Mouse (Mus musculus) heart, embryonic 16.5 days (tissue): Measurements from ENCODE around the gene Mdga1. TPM values are rescaled to one million over a fixed set of nuclear protein-coding genes. Genes with fewer than 3 reads are reported as not detected.

ENCODE experiments used
- ATAC-seq: fragments of 200-750 bp; cut with Nextera tagmentation; replicated peaks from 2 replicates; pipeline ENCODE4 v1.8.0; 2017; ENCODE audit warnings: moderate number of reproducible peaks; ENCODE audit not compliant: insufficient read depth, low FRiP score; ENCODE audit errors: extremely low read depth
- H3K27ac ChIP-seq: fragments of 300-500 bp; sonication (generic); 2 replicates; pipeline ENCODE4 v1.5.1; 2014; ENCODE audit warnings: mild to moderate bottlenecking, low read length, control low read depth, moderate library complexity
- H3K27me3 ChIP-seq: fragments of 300-500 bp; sonication (generic); 2 replicates; pipeline ENCODE4 v1.6.1; 2014; ENCODE audit warnings: low read length, mixed read lengths; ENCODE audit not compliant: control insufficient read depth, insufficient read depth
- H3K36me3 ChIP-seq: fragments of 300-500 bp; sonication (generic); 2 replicates; pipeline ENCODE4 v1.6.1; 2014; ENCODE audit not compliant: control insufficient read depth, insufficient read depth
- H3K4me1 ChIP-seq: fragments of 300-500 bp; sonication (generic); 2 replicates; pipeline ENCODE4 v1.6.1; 2014; ENCODE audit warnings: low read length, mixed read lengths; ENCODE audit not compliant: control insufficient read depth, insufficient read depth
- H3K4me2 ChIP-seq: fragments of 300-500 bp; sonication (generic); 2 replicates; pipeline ENCODE4 v1.6.1; 2014; ENCODE audit warnings: low read depth, mild to moderate bottlenecking, control low read depth, low read length
- H3K4me3 ChIP-seq: fragments of 300-500 bp; sonication (generic); 2 replicates; pipeline ENCODE4 v1.5.1; 2014; ENCODE audit warnings: mild to moderate bottlenecking, control low read depth, low read length
- H3K9ac ChIP-seq: fragments of 300-500 bp; sonication (generic); 2 replicates; pipeline ENCODE4 v1.6.1; 2014; ENCODE audit warnings: low read length, control low read depth
- H3K9me3 ChIP-seq: fragments of 300-500 bp; sonication (generic); replicated peaks from 2 replicates; pipeline ENCODE4 v1.6.1; 2016; ENCODE audit warnings: low read length; ENCODE audit not compliant: control insufficient read depth
- WGBS: fragments of 180-500 bp; shearing (Covaris S2); extraction: QIAGEN DNeasy Blood & Tissue Kit; methylation state at CpG from one replicate; pipeline ENCODE4 v1.1.7; 2014; 5-methylcytosine and 5-hydroxymethylcytosine counted together
- polyA plus RNA-seq: library from polyadenylated mRNA; unstranded; fragments of >200 nt; fragmentation: Nextera tagmentation; extraction: Ambion mirVana; gene quantifications from 2 replicates; pipeline ENCODE4 v1.2.1, GENCODE M21; 2015

Gene Mdga1
- polyA plus RNA-seq, 1 experiment from 2014 or later: 5.7 TPM

- no peak for ATAC-seq
- Histone ChIP-seq H3K4me1 (peaks cover 4% of the 10 kb centered on the region; the same call in 1 of the 2 replicates), H3K4me2 (no peak overlapping the region), H3K9ac (no peak overlapping the region), H3K4me3 (no peak overlapping the region), H3K27me3 (no peaks in the 10 kb centered on the region), H3K36me3 (no peaks in the 10 kb centered on the region), H3K27ac (no peak overlapping the region), H3K9me3 (no peaks in the 10 kb centered on the region)
- 36% methylated on average over 11 of the region's 11 CpGs for WGBS
Observed at GRCm38 (mm10) chr17:29944376-29944775, 25.5 kb downstream of the Mdga1 start.

- H3K9me3 ChIP-seq: no peaks in the 10 kb centered on the region
- no peak overlapping the region for H3K4me2 ChIP-seq
- H3K4me3 ChIP-seq: no peak overlapping the region
- H3K27me3 ChIP-seq: no peaks in the 10 kb centered on the region
- no peak for ATAC-seq
- H3K27ac ChIP-seq: no peak overlapping the region
- WGBS: 82% methylated on average over 5 of the region's 5 CpGs
- no peak overlapping the region for H3K9ac ChIP-seq
- H3K4me1 ChIP-seq: no peaks in the 10 kb centered on the region
- no peaks in the 10 kb centered on the region for H3K36me3 ChIP-seq
Observed at GRCm38 (mm10) chr17:29939011-29939410, 30.9 kb downstream of the Mdga1 start.

- no peaks in the 10 kb centered on the region for H3K36me3 ChIP-seq
- no peaks in the 10 kb centered on the region for H3K9me3 ChIP-seq
- 86% methylated on average over 9 of the region's 9 CpGs for WGBS
- no peak overlapping the region for H3K4me2 ChIP-seq
- no peak overlapping the region for H3K9ac ChIP-seq
- H3K27ac ChIP-seq: no peak overlapping the region
- H3K27me3 ChIP-seq: no peaks in the 10 kb centered on the region
- no peaks in the 10 kb centered on the region for H3K4me1 ChIP-seq
- ATAC-seq: no peak
- no peak overlapping the region for H3K4me3 ChIP-seq
Observed at GRCm38 (mm10) chr17:29937350-29937781, 32.5 kb downstream of the Mdga1 start.

- Histone ChIP-seq H3K27me3 (no peaks in the 10 kb centered on the region), H3K27ac (no peak overlapping the region), H3K4me3 (no peak overlapping the region), H3K36me3 (no peaks in the 10 kb centered on the region), H3K9ac (no peak overlapping the region), H3K4me2 (no peak overlapping the region), H3K4me1 (no peaks in the 10 kb centered on the region), H3K9me3 (no peaks in the 10 kb centered on the region)
- no peak for ATAC-seq
- 87% methylated on average over 12 of the region's 12 CpGs for WGBS
Observed at GRCm38 (mm10) chr17:29934133-29934851, 35.6 kb downstream of the Mdga1 start.

- H3K4me3 ChIP-seq: no peak overlapping the region
- no peak for ATAC-seq
- H3K36me3 ChIP-seq: no peaks in the 10 kb centered on the region
- H3K27me3 ChIP-seq: no peaks in the 10 kb centered on the region
- WGBS: 63% methylated on average over 6 of the region's 6 CpGs
- no peak overlapping the region for H3K27ac ChIP-seq
- H3K9me3 ChIP-seq: no peaks in the 10 kb centered on the region
- H3K4me1 ChIP-seq: peaks cover 6% of the 10 kb centered on the region
- no peak overlapping the region for H3K9ac ChIP-seq
- no peak overlapping the region for H3K4me2 ChIP-seq
Observed at GRCm38 (mm10) chr17:29932753-29933152, 37.1 kb downstream of the Mdga1 start.

- H3K27ac ChIP-seq: no peak overlapping the region
- no peaks in the 10 kb centered on the region for H3K9me3 ChIP-seq
- 79% methylated on average over 31 of the region's 31 CpGs for WGBS
- H3K27me3 ChIP-seq: no peaks in the 10 kb centered on the region
- H3K4me3 ChIP-seq: no peak overlapping the region
- H3K4me2 ChIP-seq: no peak overlapping the region
- no peaks in the 10 kb centered on the region for H3K36me3 ChIP-seq
- H3K4me1 ChIP-seq: peaks cover 6% of the 10 kb centered on the region
- no peak for ATAC-seq
- no peak overlapping the region for H3K9ac ChIP-seq
Observed at GRCm38 (mm10) chr17:29931224-29931945, 38.5 kb downstream of the Mdga1 start.

- Histone ChIP-seq H3K27ac (no peak overlapping the region), H3K36me3 (no peaks in the 10 kb centered on the region), H3K4me3 (peak overlapping the region; percentile 11; the same call in 1 of the 2 replicates), H3K4me1 (peaks cover 6% of the 10 kb centered on the region), H3K4me2 (peak overlapping the region; percentile 55), H3K9me3 (no peaks in the 10 kb centered on the region), H3K27me3 (no peaks in the 10 kb centered on the region), H3K9ac (peak overlapping the region; percentile 10; the same call in 1 of the 2 replicates)
- peak; percentile 62 for ATAC-seq
- WGBS: 10% methylated on average over 16 of the region's 16 CpGs
Observed at GRCm38 (mm10) chr17:29928751-29929237, 41.1 kb downstream of the Mdga1 start.

- Histone ChIP-seq H3K36me3 (no peaks in the 10 kb centered on the region), H3K4me1 (peaks cover 9% of the 10 kb centered on the region), H3K9me3 (no peaks in the 10 kb centered on the region), H3K9ac (no peak overlapping the region), H3K4me2 (no peak overlapping the region), H3K4me3 (no peak overlapping the region), H3K27ac (no peak overlapping the region), H3K27me3 (no peaks in the 10 kb centered on the region)
- 66% methylated on average over 26 of the region's 26 CpGs for WGBS
- ATAC-seq: no peak
Observed at GRCm38 (mm10) chr17:29925608-29926606, 44.0 kb downstream of the Mdga1 start.
